19 mouse cellular contexts compared by ENCODE assay signal in genomic region chr10:88970951-88971725, GRCm38 (mm10).
DNase-seq lines count a peak whose midpoint lies in the region; ATAC-seq and TF ChIP-seq lines count a peak whose summit lies in the region.
"Had no signal": no experiment of that assay in that cellular context is flagged by ENCODE, and none has a peak within 500 bp of the region (broad histone marks: within the 10 kb centered on the region; RNA-seq: fewer than 3 reads in every experiment).

No protein-coding gene starts in this region.

- H3K9ac ChIP-seq in embryonic facial prominence, embryonic 11.5 days (replicated peaks; ENCODE audit: low read length): no peak overlapping the region
- H3K9ac ChIP-seq in lung, postnatal 0 days (replicated peaks; ENCODE audit: low read depth): no peak overlapping the region
- H3K9ac ChIP-seq in embryonic facial prominence, embryonic 15.5 days: no peak overlapping the region
- no peak overlapping the region for H3K9ac ChIP-seq in hindbrain, embryonic 16.5 days (ENCODE audit: low read depth, low read length)
- H3K9ac ChIP-seq: forebrain, postnatal 0 days; heart, embryonic 15.5 days; lung, embryonic 15.5 days; neural tube, embryonic 15.5 days had no signal

- H3K4me3 ChIP-seq in embryonic facial prominence, embryonic 11.5 days (ENCODE audit: low read depth, low read length): no peak overlapping the region
- H3K4me3 ChIP-seq in embryonic facial prominence, embryonic 10.5 days: no peak overlapping the region
- no peak overlapping the region for H3K4me3 ChIP-seq in lung, postnatal 0 days (ENCODE audit: low read depth, low read length)
- no peak overlapping the region for H3K4me3 ChIP-seq in embryonic facial prominence, embryonic 15.5 days (replicated peaks)
- no peak overlapping the region for H3K4me3 ChIP-seq in hindbrain, embryonic 16.5 days (ENCODE audit: low read length)
- H3K4me3 ChIP-seq: heart, embryonic 15.5 days; lung, embryonic 15.5 days; midbrain, embryonic 10.5 days; neural tube, embryonic 15.5 days had no signal

- H3K27me3 ChIP-seq in embryonic facial prominence, embryonic 11.5 days (ENCODE audit: control insufficient read depth, insufficient read depth, low read length): no peaks in the 10 kb centered on the region
- no peaks in the 10 kb centered on the region for H3K27me3 ChIP-seq in embryonic facial prominence, embryonic 10.5 days (replicated peaks; ENCODE audit: low read depth, poor library complexity, severe bottlenecking)
- H3K27me3 ChIP-seq in lung, postnatal 0 days (replicated peaks; ENCODE audit: insufficient read depth, low read length): no peaks in the 10 kb centered on the region
- no peaks in the 10 kb centered on the region for H3K27me3 ChIP-seq in embryonic facial prominence, embryonic 15.5 days
- no peaks in the 10 kb centered on the region for H3K27me3 ChIP-seq in hindbrain, embryonic 16.5 days (replicated peaks; ENCODE audit: control insufficient read depth, insufficient read depth, low read length)
- H3K27me3 ChIP-seq: CH12.LX; heart, embryonic 15.5 days; lung, embryonic 15.5 days; neural tube, embryonic 15.5 days; Patski had no signal

- H3K4me1 ChIP-seq in embryonic facial prominence, embryonic 11.5 days (ENCODE audit: control insufficient read depth, insufficient read depth, low read length): no peaks in the 10 kb centered on the region
- H3K4me1 ChIP-seq in embryonic facial prominence, embryonic 10.5 days: no peaks in the 10 kb centered on the region
- H3K4me1 ChIP-seq in lung, postnatal 0 days (ENCODE audit: insufficient read depth, low read depth, low read length): no peaks in the 10 kb centered on the region
- no peaks in the 10 kb centered on the region for H3K4me1 ChIP-seq in embryonic facial prominence, embryonic 15.5 days
- no peaks in the 10 kb centered on the region for H3K4me1 ChIP-seq in hindbrain, embryonic 16.5 days (ENCODE audit: control insufficient read depth, insufficient read depth, low read depth, low read length)
- H3K4me1 ChIP-seq: heart, embryonic 15.5 days; lung, embryonic 15.5 days; midbrain, embryonic 10.5 days; neural tube, embryonic 15.5 days had no signal

- H3K27ac ChIP-seq in embryonic facial prominence, embryonic 11.5 days (replicated peaks; ENCODE audit: low read depth, low read length): no peak overlapping the region
- H3K27ac ChIP-seq in embryonic facial prominence, embryonic 10.5 days (replicated peaks): no peak overlapping the region
- no peak overlapping the region for H3K27ac ChIP-seq in lung, postnatal 0 days (ENCODE audit: low read length)
- no peak overlapping the region; the same call in 1 of the 2 replicates for H3K27ac ChIP-seq in embryonic facial prominence, embryonic 15.5 days (replicated peaks)
- H3K27ac ChIP-seq in hindbrain, embryonic 16.5 days (ENCODE audit: low read depth, low read length): no peak overlapping the region
- H3K27ac ChIP-seq: hindbrain, postnatal 0 days; lung, embryonic 15.5 days; midbrain, embryonic 10.5 days; neural tube, embryonic 15.5 days had no signal

- DNase-seq in embryonic facial prominence, embryonic 11.5 days (ENCODE audit: low spot score): peak; percentile 9
- no peak for DNase-seq in embryonic facial prominence, embryonic 10.5 days (ENCODE audit: low spot score)
- peak; percentile 9 for DNase-seq in lung, postnatal 0 days (ENCODE audit: low spot score)
- no peak for DNase-seq in lung, postnatal 10 days
- DNase-seq in heart, postnatal 4 days: peak; percentile 8
- no peak for DNase-seq in kidney, adult 18-20 months
- DNase-seq: cerebellum, adult 11 months; cerebellum, postnatal 36 days; forebrain, postnatal 0 days; kidney, adult 8-10 months had no signal

- TF ChIP-seq CTCF in lung, postnatal 0 days (IDR thresholded peaks at IDR 0.05): no peak

- no peak for TF ChIP-seq EP300 in lung, postnatal 0 days (IDR thresholded peaks at IDR 0.05)

- 76% methylated on average over 7 of the region's 7 CpGs for WGBS in embryonic facial prominence, embryonic 11.5 days
- WGBS in embryonic facial prominence, embryonic 10.5 days: 77% methylated on average over 7 of the region's 7 CpGs
- WGBS in lung, postnatal 0 days: 59% methylated on average over 7 of the region's 7 CpGs
- 53% methylated on average over 7 of the region's 7 CpGs for WGBS in embryonic facial prominence, embryonic 15.5 days
- 87% methylated on average over 7 of the region's 7 CpGs for WGBS in hindbrain, embryonic 16.5 days

- no peaks in the 10 kb centered on the region for H3K36me3 ChIP-seq in embryonic facial prominence, embryonic 11.5 days (replicated peaks; ENCODE audit: control insufficient read depth, insufficient read depth, low read depth, low read length)
- H3K36me3 ChIP-seq in embryonic facial prominence, embryonic 10.5 days (replicated peaks): no peaks in the 10 kb centered on the region
- H3K36me3 ChIP-seq in lung, postnatal 0 days (ENCODE audit: insufficient read depth, low read length): no peaks in the 10 kb centered on the region
- no peaks in the 10 kb centered on the region for H3K36me3 ChIP-seq in embryonic facial prominence, embryonic 15.5 days
- H3K36me3 ChIP-seq in hindbrain, embryonic 16.5 days (ENCODE audit: control insufficient read depth, insufficient read depth, low read length): peaks cover 2% of the 10 kb centered on the region; the same call in 1 of the 2 replicates
- H3K36me3 ChIP-seq: heart, embryonic 15.5 days; lung, embryonic 15.5 days; midbrain, embryonic 10.5 days; neural tube, embryonic 15.5 days had no signal

- H3K4me2 ChIP-seq in embryonic facial prominence, embryonic 11.5 days (ENCODE audit: low read depth, low read length): no peak overlapping the region
- H3K4me2 ChIP-seq in lung, postnatal 0 days (replicated peaks; ENCODE audit: low read depth, low read length): no peak overlapping the region
- H3K4me2 ChIP-seq in embryonic facial prominence, embryonic 15.5 days (replicated peaks): no peak overlapping the region
- H3K4me2 ChIP-seq in hindbrain, embryonic 16.5 days (ENCODE audit: low read length): no peak overlapping the region
- H3K4me2 ChIP-seq: heart, embryonic 15.5 days; lung, embryonic 15.5 days; neural tube, embryonic 15.5 days had no signal

- no peak for ATAC-seq in embryonic facial prominence, embryonic 11.5 days (replicated peaks; ENCODE audit: insufficient number of reproducible peaks, low FRiP score, low TSS enrichment, low read depth)
- peak; percentile 37 for ATAC-seq in lung, postnatal 0 days
- peak; percentile 39; the same call in 1 of the 2 replicates for ATAC-seq in embryonic facial prominence, embryonic 15.5 days (ENCODE audit: insufficient number of reproducible peaks, low FRiP score, low TSS enrichment, low read depth)
- ATAC-seq in hindbrain, embryonic 16.5 days: no peak
- ATAC-seq: forebrain, postnatal 0 days; hindbrain, postnatal 0 days; Patski had no signal

- no peaks in the 10 kb centered on the region for H3K9me3 ChIP-seq in embryonic facial prominence, embryonic 11.5 days (replicated peaks; ENCODE audit: control insufficient read depth, low read length)
- no peaks in the 10 kb centered on the region for H3K9me3 ChIP-seq in embryonic facial prominence, embryonic 10.5 days
- no peaks in the 10 kb centered on the region for H3K9me3 ChIP-seq in lung, postnatal 0 days (ENCODE audit: low read length)
- no peaks in the 10 kb centered on the region for H3K9me3 ChIP-seq in embryonic facial prominence, embryonic 15.5 days (replicated peaks)
- H3K9me3 ChIP-seq in hindbrain, embryonic 16.5 days (ENCODE audit: control insufficient read depth, low read length): no peaks in the 10 kb centered on the region
- H3K9me3 ChIP-seq: heart, embryonic 15.5 days; lung, embryonic 15.5 days; neural tube, embryonic 15.5 days had no signal

Comparison
In these comparisons a context has a peak if more than half of its experiments do, and no peak if none do; other contexts are left out.
1. ATAC-seq: peak in lung, postnatal 0 days (single experiment) and embryonic facial prominence, embryonic 15.5 days (single experiment); none in embryonic facial prominence, embryonic 11.5 days (single experiment) and hindbrain, embryonic 16.5 days (single experiment).
2. DNase-seq: peak in embryonic facial prominence, embryonic 11.5 days (single experiment), lung, postnatal 0 days (single experiment) and heart, postnatal 4 days (single experiment); none in embryonic facial prominence, embryonic 10.5 days (single experiment), lung, postnatal 10 days (single experiment) and kidney, adult 18-20 months (single experiment).